Mouse (Mus musculus) gastrocnemius, adult 8-10 months (tissue): ENCODE measurements around the gene Pepd. TPM values are rescaled to one million over a fixed set of nuclear protein-coding genes. Genes with fewer than 3 reads are reported as not detected.

Experiments used
- DNase-seq, 2 experiments: peaks; one replicate each; pipeline ENCODE4 v3.0.0; 2022; ENCODE audit warnings: low spot score in 2 of 2
- total RNA-seq, 4 experiments: library from RNA; stranded (reverse); gene quantifications; 2 replicates each; pipeline ENCODE4 v1.2.4; 2022

Pepd gene
- total RNA-seq, 4 experiments from 2014 or later: 27.4 to 31.8 (median 29.4) TPM

DNA sequence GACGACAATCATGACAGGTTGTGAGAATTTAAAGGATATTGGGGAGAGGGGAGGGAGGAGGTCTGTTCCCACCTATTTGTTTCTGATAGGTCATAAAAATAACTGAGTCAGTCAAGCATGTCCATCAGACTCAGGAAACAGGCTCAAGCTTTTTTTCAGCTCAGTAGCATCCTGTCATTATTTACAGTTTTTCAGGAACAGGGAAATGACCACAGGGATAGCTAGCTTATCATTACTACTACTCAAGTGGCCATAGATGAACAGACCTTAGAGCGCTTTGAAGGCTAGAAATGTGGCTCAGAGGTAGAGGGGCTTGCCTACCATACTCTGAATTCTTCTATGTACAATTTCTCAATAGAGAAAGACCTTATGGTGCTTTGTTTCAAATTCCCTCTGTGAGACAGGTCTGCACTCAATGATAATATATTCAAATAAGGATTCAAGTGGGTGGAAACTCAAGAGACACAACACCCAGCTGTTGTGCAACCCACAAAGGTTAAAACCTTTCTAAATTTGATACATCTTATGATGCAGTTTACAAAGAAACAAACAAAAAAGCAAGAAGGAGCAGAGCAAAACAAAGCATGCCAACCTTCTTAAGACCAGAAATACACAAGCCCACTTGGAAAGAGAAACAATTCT lies 142.9 kb downstream of the Pepd start:
- DNase-seq: no peak

DNA sequence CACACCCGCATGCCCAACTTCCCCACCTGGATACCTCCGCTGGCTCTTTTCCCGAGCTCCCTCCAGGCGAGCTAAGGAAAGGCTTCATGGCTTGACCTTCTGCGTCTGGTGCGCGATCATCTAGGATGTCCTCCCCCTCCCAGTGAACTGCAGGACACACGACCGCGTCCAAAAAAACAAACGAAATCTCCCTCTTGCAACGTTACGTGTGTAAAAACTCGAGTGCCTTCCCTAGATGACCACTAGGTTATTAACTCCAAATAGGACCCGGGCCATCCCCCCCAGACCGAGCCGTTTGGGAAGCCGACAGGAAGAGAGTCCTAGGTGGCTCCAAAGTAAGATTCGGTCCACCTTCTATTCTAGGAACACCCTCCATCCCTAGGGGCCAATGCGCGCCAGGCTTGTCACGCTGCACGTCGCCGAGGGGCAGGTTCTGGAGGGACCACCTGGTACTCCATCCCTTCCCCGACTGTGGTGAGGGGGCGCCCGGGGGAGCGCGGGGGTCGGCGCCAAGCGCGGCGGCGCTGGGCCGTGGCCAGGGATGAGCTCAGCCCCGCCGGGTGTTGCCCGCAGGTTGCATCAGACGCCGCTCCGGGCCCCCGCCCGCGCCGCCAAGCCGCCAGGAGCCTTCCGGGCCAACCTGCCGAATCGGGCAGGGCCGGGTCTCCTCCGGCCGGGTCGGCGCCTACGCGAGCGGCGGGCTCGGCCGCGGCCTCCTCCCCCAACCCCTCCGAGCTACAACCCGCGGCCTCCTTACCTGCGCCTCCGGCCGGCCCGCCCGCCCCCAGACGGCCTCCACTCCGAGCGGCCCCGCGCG lies 143.6 kb downstream of the Pepd start:
- peak; percentile 45 to 54 for DNase-seq

DNA sequence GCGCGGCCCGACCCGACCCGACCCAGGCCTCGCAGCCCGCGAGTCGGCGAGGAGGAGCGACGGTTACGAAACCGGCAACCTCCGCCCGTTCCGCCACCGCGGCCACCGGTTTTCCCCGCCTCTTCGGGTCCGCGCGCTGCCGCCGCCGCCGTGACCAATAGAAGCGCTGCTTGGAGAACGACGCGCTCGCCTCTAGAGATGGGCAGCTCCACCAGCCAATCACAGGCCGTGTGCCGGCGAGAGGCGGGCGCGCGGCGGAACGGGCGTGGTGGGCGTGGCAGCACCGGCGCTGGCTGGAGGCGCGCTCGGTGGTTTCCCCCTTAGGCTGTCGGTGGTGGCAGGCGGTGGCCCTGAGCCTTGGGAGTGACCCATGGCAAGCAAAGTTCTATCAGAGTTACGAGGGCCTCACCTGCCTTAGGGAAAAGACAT lies 144.3 kb downstream of the Pepd start, which contains the start of gene Cebpg:
Gene Cebpg, minus strand, starts transcription at position 138 of the 429 bp plus-strand sequence.
- peak; percentile 97 to 98 for DNase-seq

DNA sequence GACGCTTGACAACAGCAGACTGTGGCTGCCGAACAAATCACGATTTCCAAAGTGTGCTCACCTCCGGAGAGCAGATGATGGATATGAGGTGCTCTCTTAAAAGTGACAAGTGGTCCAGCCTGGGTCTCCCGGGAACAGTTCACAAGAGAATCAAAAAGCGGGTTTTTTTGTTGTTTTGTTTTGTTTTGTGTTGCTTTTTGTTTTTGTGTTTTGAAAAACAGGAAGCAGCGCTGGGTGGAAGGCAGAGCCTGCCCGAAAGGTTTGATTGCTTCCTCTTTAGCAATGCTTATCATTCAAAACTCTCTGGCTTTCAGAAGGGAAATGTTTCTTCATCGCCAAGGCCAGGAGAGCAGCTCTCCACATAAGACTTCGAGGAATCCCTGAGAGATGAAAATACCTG lies 144.8 kb downstream of the Pepd start:
- no peak for DNase-seq

DNA sequence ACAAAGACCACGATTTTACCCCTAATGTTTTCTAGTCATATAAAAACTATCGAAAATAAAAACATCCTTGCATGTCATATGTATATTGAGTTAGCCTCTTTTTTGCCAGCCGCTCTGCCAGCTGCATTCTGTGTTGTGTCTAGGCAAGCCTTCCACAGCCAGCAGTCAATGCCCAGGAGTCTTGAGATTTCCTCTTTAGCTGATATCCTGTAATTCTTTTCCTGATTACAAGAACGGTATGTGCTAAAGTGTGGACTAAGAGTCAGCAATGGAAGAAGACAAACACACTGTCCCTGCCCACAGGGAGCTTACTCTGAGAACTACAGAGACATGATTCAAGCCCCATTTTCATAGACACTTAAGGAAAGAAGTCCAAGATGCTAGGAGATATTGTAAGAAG lies 145.4 kb downstream of the Pepd start:
- DNase-seq: no peak

DNA sequence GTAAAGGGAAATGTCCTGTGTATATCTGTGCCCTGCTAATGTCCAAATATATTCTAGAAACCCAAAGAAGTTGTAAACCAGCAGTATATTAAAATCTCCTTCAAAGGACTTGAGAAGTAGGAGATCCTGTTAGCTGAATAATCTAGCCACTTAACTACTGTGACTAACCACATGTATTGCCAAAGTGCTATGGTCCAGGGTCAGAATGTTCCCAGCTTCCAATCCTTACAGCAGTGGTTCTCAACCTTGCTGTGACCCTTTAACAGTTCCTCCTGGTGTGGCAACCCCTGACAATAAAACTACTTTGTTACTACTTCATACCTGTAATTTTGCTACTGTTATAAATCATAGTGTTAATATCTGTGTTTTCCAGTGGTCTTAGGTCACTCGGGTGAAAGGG lies 146.2 kb downstream of the Pepd start:
- no peak for DNase-seq

DNA sequence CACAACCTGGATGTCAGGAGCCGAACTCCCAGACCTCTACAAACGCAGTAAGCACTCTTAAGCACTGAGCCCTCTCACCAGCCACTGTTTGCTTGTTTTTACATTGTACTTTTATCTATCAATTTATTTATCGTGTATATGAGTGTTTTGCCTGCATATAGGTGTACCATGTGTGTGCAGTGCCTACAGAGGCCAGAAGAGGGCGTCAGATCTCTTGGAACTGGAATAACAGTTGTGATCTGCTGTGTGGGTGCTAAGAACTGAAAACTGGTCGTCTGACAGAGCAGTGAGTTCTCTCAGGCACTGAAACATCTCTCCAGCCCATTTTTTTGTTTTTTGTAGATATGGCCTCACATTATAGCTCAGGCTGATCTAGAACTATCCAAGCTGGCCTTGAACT lies 147.3 kb downstream of the Pepd start:
- DNase-seq: no peak

DNA sequence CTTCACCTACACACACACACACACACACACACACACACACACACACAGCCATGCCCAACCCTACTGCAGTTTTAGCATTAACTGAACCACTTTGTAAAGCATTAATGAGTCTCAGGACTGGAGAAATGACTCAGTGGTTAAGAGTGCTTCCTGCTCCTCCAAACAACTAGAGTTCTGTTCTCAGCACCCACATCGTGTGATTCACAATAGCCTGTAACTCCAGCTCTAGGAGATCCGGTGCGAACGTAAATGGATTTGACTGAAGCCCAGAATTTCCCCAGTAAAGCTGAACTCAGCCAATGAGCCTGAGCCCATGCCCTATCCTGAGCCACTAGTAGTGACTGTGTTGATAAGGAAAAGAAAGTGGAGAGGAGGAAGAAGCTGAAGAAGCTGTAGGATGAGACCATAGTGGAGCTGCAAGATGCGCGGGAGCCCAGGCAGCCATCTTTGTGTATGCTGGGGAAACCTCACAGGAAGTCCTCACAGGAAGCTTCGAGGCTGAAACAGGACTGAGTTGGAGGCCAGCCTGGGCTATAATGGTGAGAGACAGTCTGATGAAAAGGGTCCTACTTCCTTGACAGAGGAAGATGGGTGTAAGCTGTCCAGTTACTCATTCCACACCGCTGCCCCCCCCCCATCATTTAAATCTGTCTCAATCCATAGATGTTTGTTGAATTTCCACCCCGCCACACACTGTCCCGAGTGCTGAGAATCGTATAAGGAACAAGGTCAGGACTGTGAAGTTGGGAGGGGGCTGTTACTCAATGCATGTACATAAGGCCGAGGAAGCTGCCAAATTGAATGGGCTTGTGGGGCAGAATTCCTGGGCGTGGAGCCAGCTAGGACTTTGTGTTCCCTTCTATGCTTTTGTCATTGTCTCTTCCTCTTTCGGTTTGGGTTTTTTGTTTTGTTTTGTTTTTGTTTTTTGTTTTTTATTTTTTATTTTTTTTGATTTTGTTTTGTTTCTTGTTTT lies 152.4 kb downstream of the Pepd start:
- no peak for DNase-seq

DNA sequence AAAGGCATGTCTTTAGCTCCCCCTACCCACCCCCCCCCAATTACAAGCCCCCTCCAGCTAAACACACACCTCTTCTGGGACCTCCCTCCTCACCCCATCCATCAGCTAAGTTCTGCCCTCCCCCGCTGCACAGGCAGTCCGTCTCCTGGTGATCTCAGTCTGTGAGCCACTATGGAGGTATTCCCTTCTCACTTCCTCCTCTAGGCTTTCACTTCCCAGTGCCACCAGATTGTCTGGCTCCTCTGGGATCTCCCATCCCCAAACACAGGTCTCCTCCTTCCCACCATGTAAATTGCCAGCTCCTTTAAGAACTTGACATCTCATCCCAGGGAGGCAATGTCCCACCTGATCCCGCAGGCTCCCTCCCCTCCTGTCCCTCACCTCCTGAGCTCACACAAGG lies 153.8 kb downstream of the Pepd start:
- DNase-seq: no peak

DNA sequence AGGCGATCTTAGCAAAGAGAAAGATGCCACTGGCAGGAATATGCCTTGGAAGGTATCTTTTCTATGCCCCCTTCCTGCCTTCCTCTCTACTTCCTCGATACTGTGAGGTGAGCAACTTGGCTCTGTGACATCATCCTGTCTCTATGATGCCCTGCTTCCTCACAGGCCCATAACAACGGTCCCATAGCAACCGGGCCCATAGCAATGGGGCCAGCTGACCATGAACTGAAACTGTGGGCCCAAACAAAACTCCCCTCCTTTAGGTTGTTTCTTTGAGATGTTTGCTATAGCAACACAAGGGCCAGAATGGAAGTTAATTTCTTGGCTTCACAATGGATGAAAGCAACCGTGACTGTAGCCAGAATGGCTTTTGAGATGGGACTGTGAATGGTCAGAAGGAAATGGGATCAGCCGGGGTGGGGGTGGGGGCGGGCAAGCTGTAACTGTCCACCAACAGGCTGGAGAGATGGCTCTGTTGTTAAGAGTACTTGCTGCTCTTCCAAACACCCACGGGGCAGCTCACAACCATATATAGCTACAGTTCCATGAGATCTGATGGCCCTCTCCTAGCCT lies 154.5 kb downstream of the Pepd start:
- DNase-seq: no peak

DNA sequence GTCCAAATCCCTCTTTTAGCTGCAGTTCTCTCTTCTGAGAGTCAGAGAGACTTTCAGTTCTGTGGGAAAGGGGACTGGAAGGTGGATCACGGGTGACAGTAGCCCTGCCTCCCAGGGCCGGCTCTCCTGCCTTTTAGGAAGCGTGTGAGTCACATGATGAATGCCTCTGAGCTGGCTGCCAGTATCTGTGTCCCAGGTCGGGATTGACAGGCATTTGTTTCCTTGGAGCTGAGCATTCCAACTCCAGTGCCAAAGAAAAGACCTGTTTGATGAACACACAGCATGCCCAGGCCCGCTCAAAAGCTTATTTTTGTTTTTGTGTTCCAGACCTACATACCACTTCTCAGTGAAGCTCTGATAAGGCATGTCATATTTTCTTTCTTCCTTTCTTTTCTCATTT lies 164.5 kb downstream of the Pepd start:
- DNase-seq: no peak

DNA sequence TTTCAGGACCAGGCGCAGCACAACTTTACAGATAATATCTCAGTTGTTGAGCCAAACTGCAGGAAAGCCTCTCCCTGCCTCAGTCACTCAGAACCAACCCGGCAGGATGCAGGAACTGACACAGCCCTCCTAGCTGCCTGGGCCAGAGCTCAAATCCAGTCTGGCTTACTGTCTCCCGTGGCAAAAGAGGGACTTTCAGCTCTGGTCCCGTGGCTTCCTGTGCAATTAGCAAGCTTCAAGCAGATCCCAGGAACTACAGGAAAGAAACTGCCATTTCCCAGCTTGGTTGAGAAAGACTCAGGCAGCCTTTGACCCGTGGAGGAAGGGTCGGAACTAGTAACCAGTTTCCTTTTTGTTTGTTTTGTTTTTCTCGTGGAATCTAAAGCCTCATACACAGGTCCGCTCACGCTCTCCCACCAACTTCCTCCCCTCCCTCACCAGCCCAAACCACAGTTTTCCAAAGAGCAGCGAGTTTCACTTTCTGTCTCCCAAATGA lies 168.7 kb downstream of the Pepd start:
- DNase-seq: peak; percentile 22 to 27

DNA sequence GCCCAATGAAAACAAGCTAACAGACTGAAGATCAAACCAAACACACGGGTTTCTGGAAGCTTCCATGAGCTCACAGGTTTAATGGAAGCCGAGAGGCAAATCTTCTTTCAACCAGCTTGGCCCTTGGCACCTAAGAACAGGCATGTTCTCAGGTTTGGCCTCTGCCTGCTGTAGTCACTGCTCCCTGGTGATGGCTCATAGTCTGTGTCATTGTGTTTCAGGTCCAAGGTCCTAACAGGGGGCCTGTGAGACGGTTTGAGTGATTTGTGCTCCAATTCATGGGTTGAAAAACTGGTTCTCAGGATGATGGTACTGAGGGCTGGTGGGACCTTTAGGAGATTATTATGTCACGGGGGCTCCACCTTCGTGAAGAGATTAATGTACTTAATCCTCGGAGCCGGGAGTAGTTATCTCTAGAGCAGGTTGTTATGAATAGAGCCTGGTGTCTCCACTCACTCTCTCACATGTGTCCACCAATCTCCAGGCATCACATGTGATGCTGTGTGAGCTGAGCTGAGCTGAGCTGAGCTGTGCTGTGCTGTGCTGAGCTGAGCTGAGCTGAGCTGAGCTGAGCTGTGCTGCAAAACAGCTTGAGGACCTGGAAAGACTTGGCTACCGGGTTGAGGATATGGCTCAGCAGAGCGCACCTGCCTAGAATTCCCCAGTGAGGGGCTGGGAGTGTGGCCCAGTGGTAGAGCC lies 169.4 kb downstream of the Pepd start:
- DNase-seq: no peak

DNA sequence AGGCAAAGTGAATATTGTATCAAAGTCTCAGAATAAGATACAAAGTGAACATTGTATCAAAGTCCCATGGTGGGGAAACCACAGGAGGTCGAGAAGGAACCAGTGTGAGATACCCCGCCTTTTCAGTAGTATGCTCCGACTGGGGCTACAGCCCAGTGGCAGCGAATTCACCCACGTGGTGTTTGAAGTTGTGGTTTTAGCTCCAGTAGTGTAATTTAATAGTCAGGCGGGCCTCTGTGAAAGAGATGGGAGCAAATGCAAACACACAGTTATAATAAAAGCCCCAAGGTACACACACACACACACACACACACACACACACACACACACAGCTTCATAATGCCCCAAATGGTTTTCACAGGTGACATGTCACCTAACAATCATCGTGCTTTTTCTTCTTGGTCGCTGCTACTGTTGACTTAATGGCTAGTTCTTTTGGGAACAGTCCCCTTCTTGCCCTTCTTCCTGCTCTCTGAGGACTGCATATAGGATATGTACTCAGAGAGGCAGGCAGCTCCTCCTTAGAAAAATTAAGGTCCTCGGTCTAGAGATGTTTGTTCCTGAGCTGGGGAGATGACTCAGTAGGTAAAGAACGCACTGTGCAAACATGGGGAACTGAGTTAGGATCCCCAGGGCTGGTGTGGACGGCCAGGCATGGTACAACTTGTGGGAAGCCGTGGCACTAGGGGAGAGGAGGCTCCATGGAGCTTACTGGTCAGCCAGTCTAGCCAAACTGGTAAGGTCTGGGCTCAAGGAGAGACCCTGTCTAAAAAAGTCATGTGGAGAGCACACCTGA lies 172.6 kb downstream of the Pepd start:
- no peak for DNase-seq

DNA sequence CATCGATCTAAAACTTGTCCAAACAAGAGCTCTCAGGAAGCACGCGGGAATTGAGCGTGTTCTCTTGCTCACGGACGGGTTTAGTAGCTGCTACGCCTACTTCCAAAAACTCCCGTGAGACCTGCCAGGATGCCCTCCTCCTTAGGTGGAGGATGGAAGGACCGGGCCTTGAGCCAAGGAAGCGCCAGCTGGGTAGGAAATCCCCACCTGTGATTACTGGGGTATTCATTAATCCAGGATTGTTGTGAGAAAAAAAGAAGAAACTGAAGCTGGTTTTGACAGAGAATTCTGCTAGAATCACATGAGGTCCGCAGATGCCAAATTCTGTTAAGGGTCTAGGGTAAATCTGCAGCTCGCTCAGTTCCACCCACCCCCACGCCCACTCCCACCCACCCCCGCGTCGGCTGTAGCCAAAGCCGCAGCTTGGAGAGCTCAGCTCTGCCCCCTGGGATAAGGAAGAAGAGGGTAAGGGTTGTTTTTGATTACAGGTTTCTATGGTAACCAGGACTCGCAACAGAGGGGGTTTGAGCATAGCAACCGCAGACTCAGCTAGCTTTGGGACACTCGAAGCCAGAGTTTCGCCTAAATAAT lies 174.2 kb downstream of the Pepd start:
- no peak for DNase-seq

DNA sequence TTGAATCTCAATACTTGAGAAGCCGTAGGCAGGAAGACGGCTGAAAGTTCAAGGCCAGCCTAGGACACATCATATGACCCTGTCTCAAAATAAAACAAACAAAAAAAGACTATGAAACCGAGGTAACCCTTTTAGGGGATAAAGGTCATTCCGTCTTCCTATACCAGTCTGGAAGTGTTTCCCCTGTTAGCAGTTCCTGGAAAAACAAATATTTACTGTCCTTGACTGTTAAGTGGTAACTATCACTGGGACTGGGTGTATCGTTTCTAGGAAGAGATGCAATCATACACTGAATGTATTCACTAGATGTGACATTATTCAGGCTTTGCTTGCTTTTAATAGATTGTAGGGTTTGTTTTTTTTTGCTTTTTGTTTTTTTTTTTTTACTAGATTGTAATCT lies 178.4 kb downstream of the Pepd start:
- DNase-seq: no peak
